10 mouse cellular contexts compared by ENCODE assay signal in genomic region chr13:95549421-95549820, GRCm38 (mm10). TPM values are rescaled to one million over a fixed set of nuclear protein-coding genes. Genes with fewer than 3 reads are reported as not detected.
DNase-seq lines count a peak whose midpoint lies in the region; ATAC-seq lines count a peak whose summit lies in the region.
"Had no signal": no experiment of that assay in that cellular context is flagged by ENCODE, and none has a peak within 500 bp of the region (broad histone marks: within the 10 kb centered on the region; RNA-seq: fewer than 3 reads in every experiment).

No protein-coding gene starts in this region.

- intact Hi-C loops in heart, postnatal 36 days (cut with DNase I), result no loop called here
- intact Hi-C loops in gastrocnemius, postnatal 36 days (cut with DNase I), result no loop called here

- H3K4me1 ChIP-seq in heart, embryonic 13.5 days, result peaks cover 32% of the 10 kb centered on the region
- peaks cover 5% of the 10 kb centered on the region; the same call in 1 of the 2 replicates for H3K4me1 ChIP-seq in embryonic facial prominence, embryonic 11.5 days (ENCODE audit: control insufficient read depth, insufficient read depth, low read length)
- H3K4me1 ChIP-seq in hindbrain, embryonic 15.5 days (replicated peaks), result peaks cover 35% of the 10 kb centered on the region

- no peaks in the 10 kb centered on the region for H3K27me3 ChIP-seq in heart, embryonic 13.5 days (replicated peaks)
- no peaks in the 10 kb centered on the region for H3K27me3 ChIP-seq in embryonic facial prominence, embryonic 11.5 days (ENCODE audit: control insufficient read depth, insufficient read depth, low read length)
- no peaks in the 10 kb centered on the region for H3K27me3 ChIP-seq in hindbrain, embryonic 15.5 days

- ATAC-seq in heart, embryonic 13.5 days (ENCODE audit: extremely low read depth, insufficient number of reproducible peaks, low FRiP score, low TSS enrichment), result no peak
- no peak for ATAC-seq in embryonic facial prominence, embryonic 11.5 days (replicated peaks; ENCODE audit: insufficient number of reproducible peaks, low FRiP score, low TSS enrichment, low read depth)
- ATAC-seq in hindbrain, embryonic 15.5 days (ENCODE audit: low FRiP score, low read depth), result no peak
- ATAC-seq: inflammation-experienced regulatory T-cells, adult 6 months had no signal

- DNase-seq in heart, postnatal 36 days, result no peak
- peak; percentile 22 for DNase-seq in embryonic facial prominence, embryonic 11.5 days (ENCODE audit: low spot score)
- peak; percentile 41 for DNase-seq in neural tube, embryonic 10.5 days (ENCODE audit: extremely low spot score, low spot score)
- no peak for DNase-seq in frontal cortex, postnatal 36 days (ENCODE audit: low spot score in 2 of 2)
- no peak for DNase-seq in adrenal gland, adult (ENCODE audit: inconsistent age in 2 of 2, low spot score in 1 of 2)
- DNase-seq in gastrocnemius, postnatal 36 days, result no peak

- 26% methylated on average over 3 of the region's 3 CpGs for WGBS in heart, embryonic 13.5 days
- WGBS in embryonic facial prominence, embryonic 11.5 days, result 25% methylated on average over 3 of the region's 3 CpGs
- WGBS in hindbrain, embryonic 15.5 days, result 14% methylated on average over 3 of the region's 3 CpGs

- no peak overlapping the region for H3K4me3 ChIP-seq in heart, embryonic 13.5 days
- no peak overlapping the region for H3K4me3 ChIP-seq in embryonic facial prominence, embryonic 11.5 days (ENCODE audit: low read depth, low read length)
- no peak overlapping the region for H3K4me3 ChIP-seq in hindbrain, embryonic 15.5 days
- H3K4me3 ChIP-seq: layer of hippocampus, adult 2 months had no signal

- peak overlapping the region; percentile 61 for H3K4me2 ChIP-seq in heart, embryonic 13.5 days
- no peak overlapping the region for H3K4me2 ChIP-seq in embryonic facial prominence, embryonic 11.5 days (ENCODE audit: low read depth, low read length)
- H3K4me2 ChIP-seq in hindbrain, embryonic 15.5 days, result peak overlapping the region; percentile 50; the same call in 1 of the 2 replicates

- no peaks in the 10 kb centered on the region for H3K36me3 ChIP-seq in heart, embryonic 13.5 days
- H3K36me3 ChIP-seq in embryonic facial prominence, embryonic 11.5 days (replicated peaks; ENCODE audit: control insufficient read depth, insufficient read depth, low read depth, low read length), result no peaks in the 10 kb centered on the region
- H3K36me3 ChIP-seq in hindbrain, embryonic 15.5 days, result no peaks in the 10 kb centered on the region

- H3K9ac ChIP-seq in heart, embryonic 13.5 days, result no peak overlapping the region
- H3K9ac ChIP-seq in embryonic facial prominence, embryonic 11.5 days (replicated peaks; ENCODE audit: low read length), result no peak overlapping the region
- H3K9ac ChIP-seq in hindbrain, embryonic 15.5 days, result no peak overlapping the region

- H3K9me3 ChIP-seq in heart, embryonic 13.5 days, result no peaks in the 10 kb centered on the region
- no peaks in the 10 kb centered on the region for H3K9me3 ChIP-seq in embryonic facial prominence, embryonic 11.5 days (replicated peaks; ENCODE audit: control insufficient read depth, low read length)
- no peaks in the 10 kb centered on the region for H3K9me3 ChIP-seq in hindbrain, embryonic 15.5 days

- H3K27ac ChIP-seq in heart, embryonic 13.5 days (replicated peaks), result no peak overlapping the region
- H3K27ac ChIP-seq in embryonic facial prominence, embryonic 11.5 days (replicated peaks; ENCODE audit: low read depth, low read length), result no peak overlapping the region
- peak overlapping the region; percentile 34; the same call in 1 of the 2 replicates for H3K27ac ChIP-seq in hindbrain, embryonic 15.5 days (replicated peaks)
- H3K27ac ChIP-seq: layer of hippocampus, adult 2 months had no signal

RNA-seq across cellular contexts. Expression of gene F2rl1, which starts 24.4 kb away (rescaled TPM):
- polyA plus RNA-seq in heart, embryonic 13.5 days (2015; fragmentation: Nextera tagmentation; extraction: Ambion mirVana), result 0.27 and 0.59 TPM in 2 replicates
- total RNA-seq in heart, postnatal 36 days (2021), result under 1 TPM; 0.49 to 0.61 TPM
- 0.38 and 0.45 TPM in 2 replicates for polyA plus RNA-seq in embryonic facial prominence, embryonic 11.5 days (2014; fragmentation: Nextera tagmentation; extraction: Ambion mirVana)
- not detected in 2 replicates for polyA plus RNA-seq in hindbrain, embryonic 15.5 days (2015; fragmentation: Nextera tagmentation; extraction: Ambion mirVana)
- under 1 TPM; 0.20 to 0.91 TPM for total RNA-seq in gastrocnemius, postnatal 36 days (2021)

Comparison
In these comparisons a context has a peak if more than half of its experiments do, and no peak if none do; other contexts are left out.
1. DNase-seq: peak in embryonic facial prominence, embryonic 11.5 days (single experiment) and neural tube, embryonic 10.5 days (single experiment); none in heart, postnatal 36 days (0 of 2), frontal cortex, postnatal 36 days (0 of 2), adrenal gland, adult (0 of 2) and gastrocnemius, postnatal 36 days (0 of 2).